Mouse (Mus musculus) kidney, adult 18-20 months (tissue): ENCODE results near the gene Ppp2r5e.
"Not testable (repeated sequence)": the region's sequence is repeated elsewhere in the genome, so short reads cannot be mapped to it uniquely, and the experiment has no call there.

Source experiments
- DNase-seq: peaks from one replicate; pipeline ENCODE4 v3.0.0; 2021

The Ppp2r5e gene

DNA sequence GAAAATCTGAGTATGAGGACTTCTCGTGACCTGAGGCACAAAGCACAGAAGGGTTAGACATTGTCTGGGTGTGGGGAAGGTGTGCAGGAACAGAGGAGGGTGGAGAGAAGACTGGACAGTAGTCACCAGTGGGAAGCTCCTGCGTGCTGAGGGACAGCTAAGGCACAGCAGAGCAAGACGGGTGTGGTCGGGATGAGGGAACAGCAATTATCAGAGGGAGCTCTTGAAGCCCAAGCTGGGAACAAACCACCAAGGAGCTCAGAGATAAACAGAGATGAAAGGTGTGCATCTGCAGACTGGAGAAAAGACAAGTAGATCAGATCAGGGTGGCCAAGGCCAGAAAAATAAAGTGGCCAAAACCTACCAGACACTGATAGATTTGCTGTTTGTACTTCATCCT lies 114.0 kb downstream of the Ppp2r5e start:
- DNase-seq = no peak

DNA sequence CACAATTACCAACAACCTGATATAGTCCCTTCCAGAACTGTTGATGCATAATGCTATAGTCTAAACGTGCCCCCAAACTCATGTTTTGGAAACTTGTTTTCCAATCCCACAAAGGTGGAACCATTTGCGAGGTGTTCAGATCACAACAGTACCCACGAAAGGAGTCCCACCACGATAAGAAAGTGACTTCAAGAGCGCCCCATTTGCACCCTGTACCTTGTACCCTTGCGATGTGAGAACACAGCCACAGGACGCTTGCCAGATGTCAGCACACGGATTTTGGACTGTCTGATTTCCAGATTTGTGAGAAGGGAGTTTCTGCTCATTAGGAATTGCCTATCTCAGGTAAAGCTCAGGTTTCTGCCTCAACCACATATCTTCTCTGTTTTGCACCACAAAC lies 116.0 kb downstream of the Ppp2r5e start:
- DNase-seq = peak; percentile 63

DNA sequence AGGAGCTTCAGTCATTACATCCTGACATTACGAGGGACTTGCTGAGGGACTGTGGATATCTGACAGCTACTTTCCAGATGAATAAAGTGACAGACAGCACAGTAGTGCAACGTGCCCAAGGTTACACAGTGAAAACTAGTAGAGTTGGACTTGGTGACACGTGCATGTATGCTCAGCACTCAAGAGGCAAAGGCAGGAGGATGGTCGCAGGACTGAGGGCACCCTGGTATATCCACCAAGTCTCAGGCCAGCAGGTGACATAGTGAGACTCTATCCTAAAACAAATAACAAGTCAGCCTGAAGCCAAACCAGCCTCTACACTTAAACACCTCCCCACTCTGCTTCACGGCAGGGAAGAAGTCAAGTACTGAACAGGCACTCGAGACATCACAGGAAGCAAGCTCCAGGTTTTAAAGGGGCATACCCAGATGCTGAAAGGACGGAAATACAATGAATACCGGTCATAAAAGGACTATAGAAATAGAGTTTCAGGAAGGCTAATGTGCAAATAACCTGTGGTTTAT lies 116.6 kb downstream of the Ppp2r5e start:
- DNase-seq = no peak

DNA sequence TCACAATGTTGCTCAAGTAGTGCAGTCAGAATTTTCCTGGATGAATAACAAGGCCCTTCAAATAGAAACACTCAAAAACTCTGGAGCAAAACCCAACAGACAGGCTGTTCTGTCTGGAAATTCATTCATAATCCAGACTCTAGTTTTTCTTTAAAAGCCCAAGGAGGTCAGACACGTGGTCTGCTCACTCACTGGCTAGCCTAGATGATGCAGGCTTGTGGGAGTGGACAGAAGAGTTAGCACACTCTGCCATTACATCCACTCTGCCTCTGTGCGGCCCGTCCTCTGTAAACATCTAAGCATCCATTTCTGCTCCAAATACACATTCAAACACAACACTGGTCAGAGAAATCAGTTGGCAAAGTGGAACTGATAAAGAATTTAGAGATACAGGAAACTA lies 117.4 kb downstream of the Ppp2r5e start:
- no peak for DNase-seq

DNA sequence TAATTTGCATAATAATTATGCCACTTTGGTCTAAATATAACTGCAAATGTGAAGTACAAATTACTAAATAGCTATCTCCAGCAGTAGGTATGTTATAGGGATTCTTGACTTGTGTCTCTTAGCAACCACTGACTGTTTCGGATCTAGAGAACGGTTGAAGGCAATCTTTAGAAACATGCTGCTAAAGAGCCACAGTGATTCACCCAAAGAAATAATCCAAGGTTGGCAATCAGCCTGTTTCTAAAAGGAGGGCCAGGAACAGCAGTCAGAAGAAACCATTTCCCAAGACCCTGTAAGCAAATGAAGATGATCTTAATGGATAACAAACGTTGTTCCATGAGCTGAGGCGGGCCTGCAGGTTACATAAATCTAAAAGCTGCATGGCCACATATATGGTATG lies 117.9 kb downstream of the Ppp2r5e start:
- no peak for DNase-seq

DNA sequence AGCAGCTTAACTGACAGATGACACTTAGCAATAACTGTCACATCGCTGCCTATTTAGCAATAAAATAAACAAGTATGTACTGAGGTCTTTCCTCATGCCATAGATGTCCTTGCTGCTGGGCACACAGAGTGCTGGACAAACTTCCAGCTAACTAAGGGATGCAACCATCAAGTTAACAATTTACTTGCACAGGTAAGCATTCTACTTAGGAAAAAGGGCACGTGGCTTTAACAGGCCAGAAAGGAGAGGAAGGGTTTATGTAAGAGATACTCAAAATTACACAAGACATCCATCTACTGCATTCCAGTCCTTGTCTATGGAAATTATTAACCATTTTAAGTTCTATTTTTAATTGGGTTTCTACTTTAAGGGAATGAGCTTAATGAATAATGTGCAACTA lies 123.0 kb downstream of the Ppp2r5e start:
- DNase-seq = peak; percentile 74

DNA sequence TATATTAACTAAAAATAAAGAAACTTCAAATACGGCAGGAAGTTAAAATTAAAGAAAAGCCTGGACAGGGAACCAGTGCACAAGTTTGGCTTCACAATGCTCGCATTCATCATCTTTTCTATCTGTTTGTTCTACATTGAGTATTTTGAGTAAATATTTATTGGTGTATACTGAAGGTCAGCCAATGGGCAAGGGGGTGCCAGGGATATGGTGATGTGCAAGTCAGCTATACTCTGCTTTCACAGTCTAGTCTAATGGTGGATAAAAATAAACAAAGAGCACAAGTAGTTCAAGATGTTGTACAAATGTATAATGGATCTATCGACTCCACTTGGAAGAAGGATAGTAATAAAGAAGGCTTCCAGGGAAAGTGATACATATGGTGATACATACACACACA lies 123.9 kb downstream of the Ppp2r5e start:
- DNase-seq = no peak

DNA sequence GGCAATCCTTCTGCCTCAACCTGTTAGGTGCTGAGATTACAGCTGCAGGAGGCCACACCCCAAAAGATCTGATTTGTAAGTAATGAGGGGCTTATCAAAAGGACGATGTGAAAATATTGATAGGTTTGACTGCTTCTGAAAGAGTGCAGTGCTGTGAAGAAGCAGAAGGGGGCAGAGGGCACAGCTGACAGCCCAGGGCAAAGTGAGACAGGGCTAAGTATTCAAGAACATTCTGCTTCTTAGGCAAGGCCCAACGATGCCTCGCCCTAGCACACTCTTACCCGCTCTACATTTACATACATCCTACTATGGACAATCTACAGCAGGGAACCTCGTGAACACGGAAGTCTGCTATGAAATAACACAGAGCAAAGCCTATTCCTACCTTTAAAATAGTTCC lies 128.2 kb downstream of the Ppp2r5e start:
- DNase-seq = no peak

DNA sequence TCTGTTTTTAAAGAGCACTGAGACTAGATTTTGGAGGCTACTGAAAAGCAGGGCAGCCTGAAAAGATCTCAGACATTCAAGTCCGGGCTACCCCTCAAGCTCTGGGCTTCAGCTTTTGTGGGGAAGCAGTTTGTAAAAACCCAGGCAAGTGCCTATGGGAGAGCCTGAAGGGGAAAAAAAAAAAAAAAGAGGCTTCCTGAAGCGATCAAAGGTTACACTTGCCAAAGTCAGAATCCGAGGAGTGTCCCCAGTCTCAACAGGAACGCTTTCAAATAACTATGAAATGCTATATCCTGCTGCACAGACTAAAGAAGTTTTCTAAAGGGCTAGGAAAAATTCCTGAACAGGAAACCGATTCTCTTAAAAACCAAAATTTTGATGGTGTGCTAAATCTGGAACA lies 128.9 kb downstream of the Ppp2r5e start:
- no peak for DNase-seq

DNA sequence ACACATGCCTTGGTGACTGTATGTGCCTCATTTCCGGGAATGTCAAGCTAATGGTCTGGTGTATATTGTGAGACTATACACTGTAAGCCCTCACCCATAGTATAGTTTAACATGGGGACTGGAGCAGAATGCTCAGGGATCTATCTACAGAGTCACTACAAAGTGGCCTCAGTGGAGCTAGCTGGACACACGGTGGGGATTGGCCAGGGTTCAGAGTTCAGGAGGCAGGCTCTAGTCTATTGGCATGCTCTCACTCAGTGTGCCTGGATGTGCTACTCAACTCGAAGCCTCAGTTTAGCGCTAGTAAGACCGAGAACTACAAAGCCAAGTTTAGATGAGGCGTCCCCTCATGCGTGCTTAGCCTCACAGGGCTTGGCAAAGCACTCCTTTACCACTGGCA lies 129.8 kb downstream of the Ppp2r5e start:
- DNase-seq = no peak

DNA sequence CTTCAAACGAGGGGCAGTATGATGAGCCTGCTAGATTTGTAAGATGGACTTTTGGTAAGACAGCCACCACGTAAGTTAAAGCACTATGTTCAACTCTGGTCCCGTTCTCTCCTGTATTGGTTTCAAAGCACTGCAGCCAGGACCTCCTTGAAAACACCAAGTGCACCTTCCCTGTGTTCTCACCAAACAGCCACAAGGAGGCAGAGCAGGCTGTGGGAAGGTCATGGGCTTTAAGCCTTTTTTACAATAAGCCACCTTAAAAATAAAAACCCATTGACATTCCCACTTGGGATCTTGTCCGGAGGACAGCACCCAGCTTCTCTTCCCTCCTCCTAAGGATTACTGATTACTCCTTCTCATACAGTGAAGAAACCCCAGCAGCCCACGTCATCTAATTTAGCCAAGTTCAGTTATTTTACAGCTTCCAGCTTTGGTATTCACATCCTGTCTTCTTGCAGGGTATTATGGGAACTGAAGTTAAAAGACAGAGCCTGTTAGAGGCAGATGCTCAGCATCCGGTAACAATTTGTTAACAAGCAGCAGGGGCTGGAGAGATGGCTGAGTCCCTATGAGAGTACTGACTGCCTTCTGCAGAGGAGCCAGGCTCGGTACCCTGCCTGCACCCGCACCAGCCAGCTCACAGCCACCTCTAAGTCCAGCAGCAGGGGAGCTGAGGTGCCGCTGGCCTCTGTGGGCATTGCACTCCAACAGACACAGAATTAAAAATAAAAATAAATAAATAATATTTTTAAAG lies 131.9 kb downstream of the Ppp2r5e start:
- DNase-seq = peak; percentile 62

DNA sequence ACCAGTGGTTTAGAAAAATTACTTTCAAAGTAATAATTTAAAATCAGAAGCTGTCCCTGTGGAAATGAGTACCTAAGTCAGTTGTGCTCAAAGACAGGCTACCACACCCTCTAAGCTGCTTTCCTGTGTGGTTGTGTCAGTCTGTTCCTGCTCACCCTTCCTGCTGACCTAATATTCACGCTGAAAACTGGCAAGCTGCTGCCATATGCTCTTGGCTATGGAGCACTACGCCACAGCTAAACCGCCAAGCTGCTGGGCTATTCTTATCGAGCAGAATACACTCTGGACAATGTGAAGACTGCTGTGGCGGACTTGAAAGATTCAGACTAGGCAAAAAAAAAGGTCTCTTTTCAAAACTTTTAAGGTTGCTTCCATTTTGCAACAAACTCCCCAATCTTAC lies 135.5 kb downstream of the Ppp2r5e start:
- DNase-seq = no peak

DNA sequence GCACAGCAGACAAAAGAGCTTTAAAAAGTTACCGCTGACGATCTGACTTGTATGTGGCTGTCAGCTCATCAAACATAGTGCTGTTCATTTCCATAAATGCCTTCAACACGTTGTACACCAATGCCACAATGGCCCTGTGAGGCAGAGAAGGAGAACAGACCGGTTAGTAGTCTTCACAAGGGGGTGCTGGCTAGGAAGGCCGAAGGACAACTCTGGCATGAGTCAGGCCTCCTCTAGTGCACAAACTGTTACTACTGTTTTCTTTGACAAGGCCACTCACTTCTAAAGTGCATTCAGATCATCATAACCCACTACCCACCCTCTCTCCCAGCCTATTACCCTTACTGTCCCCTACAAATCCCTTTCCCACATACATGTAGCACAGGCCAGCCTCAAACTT lies 136.4 kb downstream of the Ppp2r5e start:
- DNase-seq = no peak

DNA sequence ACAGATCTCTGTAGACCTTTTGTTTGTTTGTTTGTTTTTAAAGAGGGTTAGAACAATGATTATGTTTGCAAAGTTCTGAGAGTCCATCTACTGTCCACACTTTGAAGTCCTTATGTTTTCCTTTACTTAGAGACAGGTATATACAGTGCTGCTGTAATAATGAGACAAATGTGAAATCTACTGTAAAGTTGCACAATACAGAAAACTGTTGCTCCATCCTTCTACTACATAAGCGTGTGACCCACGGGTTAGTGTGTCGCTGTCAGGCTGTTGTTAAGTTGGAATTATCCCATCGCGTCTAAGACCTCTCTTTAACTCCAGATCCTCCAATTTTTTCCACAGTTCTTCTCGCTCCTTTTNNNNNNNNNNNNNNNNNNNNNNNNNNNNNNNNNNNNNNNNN lies 142.6 kb downstream of the Ppp2r5e start:
- DNase-seq = no peak

DNA sequence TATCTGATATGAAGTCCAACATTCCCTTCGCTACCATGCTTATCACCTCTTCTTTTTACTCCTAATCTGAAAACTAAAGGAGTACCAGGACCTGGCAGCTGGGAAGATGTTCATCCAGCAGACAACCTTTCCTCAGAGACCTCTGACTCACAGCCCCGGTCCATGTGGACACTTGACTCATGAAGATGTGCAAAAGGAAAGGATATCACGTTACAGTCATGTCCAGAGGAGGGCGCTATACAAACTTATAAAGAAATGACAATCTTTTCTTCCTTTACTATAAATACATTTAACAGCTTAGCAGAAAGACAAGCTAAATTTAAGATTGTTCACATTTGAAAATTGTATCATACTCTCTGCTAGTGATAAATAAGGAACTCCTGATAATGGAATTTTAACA lies 143.0 kb downstream of the Ppp2r5e start:
- no peak for DNase-seq

DNA sequence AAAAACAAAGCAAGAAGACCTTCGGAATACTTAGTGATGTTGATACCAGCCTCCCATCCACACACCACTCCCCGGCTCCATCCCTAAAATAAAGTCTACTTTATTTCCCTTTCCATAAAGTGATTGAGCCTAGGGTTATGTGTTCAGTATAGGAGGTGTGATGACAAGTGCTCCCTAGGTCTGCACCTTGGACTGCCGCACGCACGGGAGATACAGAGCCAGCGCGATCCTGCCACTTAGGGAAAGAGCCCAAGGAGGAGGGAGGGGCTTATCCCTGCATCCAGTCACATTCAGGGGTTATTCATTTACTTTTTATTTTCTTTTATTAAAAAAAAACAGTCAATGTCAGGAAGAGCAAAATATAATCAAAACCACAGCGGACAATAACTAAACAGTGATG lies 145.5 kb downstream of the Ppp2r5e start:
- DNase-seq = no peak

DNA sequence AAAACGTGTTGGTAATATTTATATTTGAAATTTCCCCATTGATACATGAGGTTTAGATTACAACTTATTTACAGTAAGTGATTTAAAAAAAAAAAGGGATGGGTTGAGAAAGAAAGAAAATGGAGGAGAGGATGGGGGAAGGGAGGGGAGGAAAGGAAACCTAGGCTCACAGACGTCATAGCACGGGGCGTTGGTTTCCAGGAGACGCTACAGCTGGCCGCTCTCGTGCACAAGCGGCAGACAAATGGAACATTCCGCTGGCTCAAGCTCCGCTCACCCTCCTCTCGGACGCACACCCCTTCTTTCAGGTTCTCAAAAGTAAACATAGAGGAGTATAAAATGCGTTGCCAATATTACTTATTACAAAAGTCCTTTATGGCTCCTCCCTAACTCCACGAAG lies 146.0 kb downstream of the Ppp2r5e start:
- DNase-seq = no peak

DNA sequence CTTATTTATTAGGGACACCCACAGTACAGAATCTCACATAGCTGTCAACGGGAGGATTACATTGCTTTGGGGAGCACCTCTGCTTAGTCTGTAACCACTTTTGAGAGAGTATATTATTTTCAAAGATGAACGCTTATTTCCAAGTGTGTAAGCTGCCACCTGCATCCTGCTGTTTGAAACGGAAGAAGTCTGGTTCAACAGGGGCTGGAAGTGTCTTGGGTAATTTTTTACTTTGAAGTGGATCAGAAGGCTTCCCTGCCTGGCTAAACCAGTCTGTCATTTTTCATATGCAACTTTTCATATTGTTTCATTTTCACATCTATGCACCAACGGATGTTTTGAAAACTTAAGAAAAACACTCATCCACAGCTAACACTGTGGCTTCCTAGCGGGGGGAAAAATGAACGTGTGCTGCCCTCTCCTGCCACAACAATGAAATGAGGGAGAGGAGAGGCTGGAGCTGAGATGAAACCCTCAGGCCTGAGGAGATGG lies 146.5 kb downstream of the Ppp2r5e start:
- DNase-seq = no peak

DNA sequence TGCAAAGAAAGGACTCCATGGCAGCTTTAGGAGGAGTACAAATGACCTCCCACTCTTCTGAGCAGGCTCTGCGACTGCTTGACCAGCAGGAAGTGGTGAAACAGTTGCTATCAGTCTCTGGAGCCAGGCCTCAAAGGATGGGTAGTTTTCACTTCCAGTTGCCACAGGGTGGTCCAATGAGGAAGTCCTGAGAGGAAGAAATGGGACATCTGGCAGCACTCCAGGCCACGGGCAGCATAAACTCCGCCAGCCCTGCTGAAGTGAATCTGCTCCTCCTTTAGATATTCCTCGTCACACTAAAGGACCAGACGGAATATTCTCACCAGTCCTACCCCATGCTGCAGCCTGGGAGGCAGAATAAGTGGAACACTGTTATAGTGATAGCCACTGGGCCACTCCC lies 147.1 kb downstream of the Ppp2r5e start:
- peak; percentile 34 for DNase-seq

DNA sequence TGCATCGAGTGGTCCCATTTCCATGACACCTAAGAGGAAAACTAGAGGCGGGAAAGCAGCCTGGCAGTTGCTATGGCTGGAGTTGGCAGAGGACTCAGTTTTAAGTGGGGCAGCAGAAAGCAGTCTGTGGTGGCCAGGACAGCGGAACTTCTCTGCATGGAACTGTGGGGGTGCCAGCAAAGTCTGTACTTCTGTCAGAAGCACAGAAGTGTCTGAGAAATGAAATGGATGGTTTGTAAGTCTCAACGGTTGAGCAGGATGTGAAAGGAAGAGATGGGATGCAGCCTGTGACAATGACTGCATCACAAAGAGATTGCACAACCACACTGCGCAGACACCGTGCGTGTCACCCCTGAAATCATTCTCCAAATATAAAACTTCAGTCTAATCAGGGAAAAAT lies 149.8 kb downstream of the Ppp2r5e start:
- no peak for DNase-seq

DNA sequence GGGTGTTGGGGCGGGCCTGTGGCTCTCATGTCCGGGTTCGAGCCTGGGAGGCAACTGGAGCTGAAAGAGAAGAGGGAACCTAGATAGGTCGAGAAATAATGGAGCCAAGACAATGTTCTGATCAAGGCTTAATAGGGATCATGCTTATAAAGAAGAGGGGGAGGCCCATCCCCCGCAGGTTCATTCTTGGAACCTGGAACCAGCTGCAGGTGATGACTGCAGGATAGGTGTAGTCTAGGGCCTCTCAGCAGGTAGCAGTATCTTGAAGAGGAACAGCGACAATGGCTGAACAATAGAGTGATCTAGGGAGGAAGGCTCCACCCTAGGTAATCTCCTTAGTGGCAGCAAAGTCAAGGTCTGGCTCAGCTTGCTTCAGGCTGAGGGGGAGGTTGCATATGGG lies 163.6 kb downstream of the Ppp2r5e start:
- DNase-seq = not testable (repeated sequence)

DNA sequence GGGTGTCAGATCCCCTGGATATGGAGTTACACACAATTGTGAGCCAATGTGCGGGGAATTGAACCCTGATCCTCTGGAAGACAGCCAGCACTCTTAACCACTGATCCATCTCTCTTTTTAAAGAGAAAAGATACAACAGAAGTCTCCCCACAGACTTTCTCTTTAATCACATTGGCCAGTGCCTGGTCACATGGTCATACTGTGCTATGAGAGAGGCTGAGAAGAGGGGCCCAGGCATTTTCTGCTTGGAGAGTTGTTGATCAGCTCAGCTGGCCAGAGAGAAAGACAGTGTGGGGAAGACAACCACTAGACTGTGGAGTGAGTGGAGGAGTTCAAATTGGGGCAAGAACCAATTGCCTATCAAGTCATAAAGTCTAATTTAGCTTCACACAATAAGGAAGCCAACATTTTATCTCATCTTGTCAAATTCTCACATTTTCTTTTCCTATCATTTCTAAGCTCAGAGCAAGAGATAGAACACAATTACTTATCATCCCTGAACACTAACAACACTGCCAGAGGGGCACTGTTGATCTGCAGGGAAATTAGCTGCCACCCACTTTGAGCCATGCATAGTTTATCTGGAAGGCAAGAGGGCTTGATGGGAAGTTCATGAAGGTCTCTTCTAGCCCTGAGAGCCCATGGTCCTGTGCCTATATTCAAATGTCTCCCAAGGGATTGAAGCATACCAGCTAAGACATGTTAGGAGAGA lies 166.2 kb downstream of the Ppp2r5e start:
- no peak for DNase-seq

DNA sequence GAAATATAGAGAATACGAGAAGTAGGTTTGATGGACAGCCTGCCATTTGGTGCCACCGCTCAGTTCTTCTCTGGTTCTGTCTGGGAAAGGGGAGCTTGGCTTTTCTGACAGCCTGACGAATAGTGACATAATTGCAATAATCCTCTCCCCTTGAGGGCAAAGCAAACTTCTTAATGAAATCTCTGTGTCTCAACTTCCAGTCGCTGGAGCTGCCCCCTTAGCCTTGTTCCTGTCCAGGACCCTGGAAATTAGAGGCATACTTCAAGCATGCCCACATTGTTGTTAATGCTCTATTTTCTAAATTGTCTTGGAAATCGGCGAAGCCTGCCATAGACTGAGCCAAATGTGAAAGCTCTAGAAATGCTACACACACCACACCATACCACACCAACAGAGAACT lies 167.3 kb downstream of the Ppp2r5e start:
- DNase-seq = no peak

DNA sequence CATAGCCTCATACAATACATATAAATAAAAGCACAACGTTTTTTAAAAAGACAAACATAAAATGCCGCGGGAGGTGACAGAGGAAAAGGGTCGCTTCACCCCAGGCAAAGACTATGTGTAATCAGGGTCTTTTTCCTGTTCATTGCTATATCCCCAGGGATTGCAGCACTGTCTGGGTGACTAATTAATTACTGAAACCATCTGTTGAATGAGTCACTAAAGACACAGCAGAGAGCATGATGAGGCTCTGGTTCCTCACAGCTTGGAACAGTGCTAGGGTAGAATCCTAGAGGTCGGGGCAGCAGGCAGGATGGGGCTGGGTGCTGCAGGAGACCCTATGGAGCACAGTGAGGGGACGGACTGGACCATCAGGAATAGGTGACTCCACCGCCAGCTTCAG lies 170.2 kb downstream of the Ppp2r5e start:
- DNase-seq = no peak
